Mouse (Mus musculus): ENCODE measurements around the gene Ttc30a2. TPM values are rescaled to one million over a fixed set of nuclear protein-coding genes. Genes with fewer than 3 reads are reported as not detected.

The Ttc30a2 gene
- total RNA-seq, 2 experiments from 2014 or later, result 0.27 TPM; not detected in 1

- no peak for DNase-seq (ENCODE audit: extremely low spot score in 1 of 2, low spot score in 1 of 2)
Measured at GRCm38 (mm10) chr2:75930941-75931340, 47.0 kb downstream of the Ttc30a2 start.

GRCm38 (mm10) chr2:75929786-75930444, 48.1 kb downstream of the Ttc30a2 start:
- no peak for DNase-seq (ENCODE audit: extremely low spot score in 1 of 2, low spot score in 1 of 2)

- no peak for DNase-seq (ENCODE audit: extremely low spot score in 1 of 2, low spot score in 1 of 2)
Measured at GRCm38 (mm10) chr2:75929141-75929540, 48.8 kb downstream of the Ttc30a2 start.

GRCm38 (mm10) chr2:75928011-75928410, 50.0 kb downstream of the Ttc30a2 start:
- no peak for DNase-seq (ENCODE audit: extremely low spot score in 1 of 2, low spot score in 1 of 2)

GRCm38 (mm10) chr2:75926061-75926460, 51.9 kb downstream of the Ttc30a2 start:
- DNase-seq (ENCODE audit: extremely low spot score in 1 of 2, low spot score in 1 of 2), result no peak

Other genes starting within 250 kb of the Ttc30a2 start
- 10 to 100 TPM; 42.0 to 44.5 TPM for gene Agps, start 146.0 kb downstream of the Ttc30a2 start, total RNA-seq (2021)
- 10 to 100 TPM; 14.2 to 16.3 TPM for gene Ttc30b, start 39.6 kb downstream of the Ttc30a2 start, total RNA-seq (2021)
- gene Ttc30a1, start 3.8 kb upstream of the Ttc30a2 start, total RNA-seq (2021), result 1 to 10 TPM; 3.1 to 3.2 TPM

All from layer of hippocampus, postnatal 25 days (tissue).